Mouse (Mus musculus) liver, embryonic 14.5 days (tissue): ENCODE measurements around the gene Ranbp3l.

Experiments used
- CTCF ChIP-seq: IDR thresholded peaks from 2 replicates; pipeline ENCODE4 v1.5.1; 2016; ENCODE audit warnings: antibody characterized with exemption, low read depth, control low read depth
- EP300 ChIP-seq: IDR thresholded peaks from 2 replicates; pipeline ENCODE4 v1.6.1; 2016; ENCODE audit warnings: antibody characterized with exemption, low read depth

- TF ChIP-seq CTCF (no peak), EP300 (no peak)
These were observed 35.0 kb downstream of the Ranbp3l start for GRCm38 (mm10) chr15:9002762-9003161.
